Mouse (Mus musculus): ENCODE results near the gene Nr4a1. TPM values are rescaled to one million over a fixed set of nuclear protein-coding genes. Genes with fewer than 3 reads are reported as not detected.

The Nr4a1 gene
- total RNA-seq, 1 experiment from 2014 or later, result 131 TPM

DNA sequence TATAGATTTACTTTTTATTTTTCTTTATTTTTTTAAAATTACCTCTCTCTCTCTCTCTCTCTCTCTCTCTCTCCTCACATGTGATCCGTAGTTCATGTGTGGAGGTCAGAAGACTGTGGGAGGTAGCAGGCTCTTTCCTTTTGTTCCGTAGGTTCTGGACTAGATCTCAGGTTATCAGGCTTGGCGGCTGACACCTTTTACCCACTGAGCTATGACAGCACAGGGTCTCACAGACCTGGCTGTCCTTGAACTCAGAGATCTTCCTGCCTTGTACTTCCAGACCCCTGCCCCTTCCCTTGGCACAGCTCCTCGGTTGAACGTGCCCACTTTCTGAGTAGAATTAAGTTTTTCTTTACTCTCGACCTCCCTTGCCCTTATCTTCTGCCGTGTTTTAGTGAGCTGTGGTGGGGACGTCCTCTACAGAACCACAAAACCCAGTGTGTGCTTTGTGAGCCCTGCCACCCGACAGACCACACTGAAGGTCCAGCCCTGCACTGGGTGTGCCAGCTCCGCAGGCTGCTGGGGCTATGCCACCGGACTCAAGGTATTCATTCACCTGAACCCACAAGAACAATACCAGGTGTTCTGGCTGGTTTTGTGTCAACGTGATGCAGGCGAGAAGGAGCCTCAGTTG is 62.3 kb downstream of the Nr4a1 start:
- no peak for DNase-seq

DNA sequence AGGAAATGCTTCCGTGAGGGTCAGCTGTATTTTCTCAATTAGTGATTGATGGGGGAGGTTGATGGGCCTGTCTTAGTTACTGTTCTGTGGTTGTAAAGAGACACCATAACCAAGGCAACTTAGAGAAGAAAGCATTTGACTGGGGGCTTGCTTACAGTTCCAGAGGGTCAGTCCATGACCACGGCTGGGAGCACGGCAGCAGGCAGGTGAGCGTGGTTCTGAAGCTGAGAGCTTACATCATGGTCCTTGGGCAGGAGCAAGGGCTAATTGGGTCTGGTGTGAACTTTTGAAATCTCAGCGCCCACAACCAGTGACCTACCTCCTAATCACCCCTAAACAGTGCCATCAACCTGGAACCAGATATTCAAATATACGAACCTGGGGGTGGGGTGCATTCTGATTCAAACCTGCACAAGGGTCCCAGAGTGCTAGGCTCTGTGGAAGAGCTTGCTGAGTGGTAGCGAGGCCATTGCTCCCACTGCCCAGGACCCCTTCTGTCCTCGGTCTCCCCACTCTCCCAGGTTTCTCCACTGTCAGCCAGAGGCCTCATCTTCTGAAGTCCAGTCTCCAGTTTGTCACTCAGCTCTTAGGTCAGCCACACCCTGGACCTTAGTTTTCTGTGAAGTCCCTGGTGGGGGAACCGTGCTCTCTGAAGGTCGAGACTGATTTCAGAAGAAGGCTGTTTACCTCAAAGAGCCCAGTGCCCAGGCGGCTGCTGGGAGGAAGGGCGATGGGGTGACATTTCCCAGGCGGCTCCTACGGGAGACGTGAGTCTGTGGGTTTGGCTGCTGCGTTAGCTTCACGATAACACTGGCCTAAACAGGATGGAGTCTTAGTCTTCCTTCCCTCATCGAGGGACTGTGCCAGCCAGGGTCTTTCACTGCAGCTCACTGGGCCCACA is 63.1 kb downstream of the Nr4a1 start:
- DNase-seq, result no peak

DNA sequence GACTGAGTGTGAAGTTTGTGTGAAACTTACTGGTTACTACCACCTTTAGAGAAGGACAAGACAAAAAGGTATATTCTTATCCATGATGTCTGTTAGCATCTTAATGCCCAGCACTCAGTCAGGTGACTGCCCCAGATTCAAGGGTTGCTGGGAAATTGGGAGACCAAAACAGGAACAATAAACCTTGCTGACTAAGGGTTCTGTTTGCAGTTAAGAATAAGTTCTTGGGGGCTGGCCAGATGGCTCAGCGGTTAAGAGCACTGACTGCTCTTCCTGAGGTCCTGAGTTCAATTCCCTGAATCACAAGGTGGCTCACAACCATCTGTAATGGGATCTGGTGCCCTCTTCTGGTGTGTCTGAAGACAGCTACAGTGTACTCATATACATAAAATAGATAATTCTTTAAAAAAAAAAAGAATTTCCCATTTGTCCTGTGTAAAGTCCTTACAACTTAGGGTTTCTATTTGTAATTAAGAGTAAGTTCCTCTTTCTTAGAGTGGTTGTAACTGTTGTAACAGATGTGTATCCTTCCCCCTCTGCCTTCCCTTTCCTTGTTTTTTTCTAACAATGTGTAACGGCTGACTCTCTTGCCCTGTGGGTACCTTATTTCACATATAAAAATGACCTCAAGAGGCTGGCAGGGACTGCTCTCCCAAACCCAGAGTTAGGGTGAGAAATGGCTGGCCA is 63.9 kb downstream of the Nr4a1 start:
- DNase-seq, result no peak

DNA sequence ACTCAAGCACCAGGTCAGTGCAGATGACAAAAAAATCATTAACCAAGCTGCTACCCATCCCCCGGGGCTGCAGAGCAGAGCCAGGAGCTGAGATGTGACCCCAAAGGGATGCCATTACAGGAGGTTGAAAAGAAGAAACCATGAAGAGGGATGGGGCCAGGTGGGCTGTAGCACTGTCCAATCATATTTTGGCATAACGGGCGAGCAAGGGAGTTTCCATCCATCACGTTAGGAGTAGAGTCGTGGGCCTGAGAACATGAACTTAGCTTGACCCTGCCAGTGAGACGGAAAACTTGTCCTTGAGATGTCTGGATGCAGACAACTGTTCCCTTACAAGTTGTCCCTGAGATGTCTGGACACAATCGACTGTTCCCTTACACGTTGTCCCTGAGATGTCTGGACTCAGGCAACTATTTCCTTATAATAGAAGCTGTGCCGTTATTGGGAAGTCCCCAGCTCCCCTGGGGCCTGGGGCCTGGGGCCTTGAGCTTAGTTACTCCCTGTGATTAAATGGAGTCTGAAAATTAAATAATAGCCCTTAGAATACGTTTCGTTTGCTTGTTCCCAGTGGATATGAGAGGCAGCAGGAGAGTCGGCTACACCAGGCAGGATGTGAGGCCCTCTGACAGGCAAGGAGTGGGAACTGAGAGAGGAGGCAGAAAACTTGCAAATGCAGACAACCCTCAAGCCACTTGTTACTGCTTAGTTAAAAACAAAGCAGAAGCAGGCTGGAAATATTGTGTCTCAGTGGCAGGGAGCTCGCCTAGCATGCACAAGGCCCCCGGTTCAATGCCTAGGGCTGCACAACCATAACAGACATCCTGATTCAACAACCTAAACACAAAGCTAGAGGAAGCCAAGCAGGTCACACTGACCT is 65.1 kb downstream of the Nr4a1 start:
- no peak for DNase-seq

DNA sequence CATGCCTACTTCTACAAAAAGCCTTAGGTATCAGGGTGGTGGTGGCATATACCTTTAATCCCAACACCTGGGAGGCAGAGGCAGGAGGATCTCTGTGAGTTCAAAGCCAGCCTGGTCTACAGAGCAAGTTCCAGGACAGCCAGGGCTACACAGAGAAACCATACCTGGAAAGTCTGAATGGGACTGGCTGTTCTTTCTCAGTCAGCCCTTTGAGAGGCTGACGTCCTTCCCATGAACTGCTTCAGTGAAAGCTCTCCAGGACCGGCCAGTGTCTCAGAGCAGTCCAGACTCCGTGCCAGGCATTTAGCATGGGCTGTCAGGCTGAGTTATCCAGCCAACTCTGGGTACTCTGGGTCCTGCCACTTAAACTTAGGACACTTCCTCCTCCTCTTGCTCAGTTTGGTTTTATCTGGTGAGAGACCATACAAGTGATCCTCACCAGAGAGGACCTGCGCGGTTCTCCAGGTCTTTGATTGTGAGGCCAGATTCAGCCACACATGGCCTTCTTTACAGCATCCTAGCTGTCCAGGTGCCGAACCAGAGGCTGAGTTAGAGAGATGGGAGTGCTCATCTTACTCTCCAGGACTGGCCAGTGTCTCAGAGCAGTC is 66.0 kb downstream of the Nr4a1 start:
- DNase-seq, result no peak

DNA sequence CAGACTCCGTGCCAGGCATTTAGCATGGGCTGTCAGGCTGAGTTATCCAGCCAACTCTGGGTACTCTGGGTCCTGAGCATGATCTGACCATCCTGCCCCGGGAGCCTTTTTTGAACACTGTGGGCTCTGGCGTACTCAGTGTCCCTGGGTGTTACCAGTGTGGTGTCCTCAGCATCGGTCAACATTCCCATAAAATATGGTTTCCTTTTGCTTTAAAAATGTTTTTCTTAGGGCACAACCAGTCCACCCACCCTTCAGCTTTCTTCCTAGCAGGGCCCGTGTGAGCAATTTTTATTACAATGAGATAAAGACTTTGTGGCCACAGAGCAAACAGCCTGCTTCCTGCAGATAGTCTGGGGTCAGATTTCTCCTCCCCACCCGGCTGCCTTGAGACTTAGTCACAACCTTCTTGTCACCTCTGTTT is 66.6 kb downstream of the Nr4a1 start:
- DNase-seq, result no peak

DNA sequence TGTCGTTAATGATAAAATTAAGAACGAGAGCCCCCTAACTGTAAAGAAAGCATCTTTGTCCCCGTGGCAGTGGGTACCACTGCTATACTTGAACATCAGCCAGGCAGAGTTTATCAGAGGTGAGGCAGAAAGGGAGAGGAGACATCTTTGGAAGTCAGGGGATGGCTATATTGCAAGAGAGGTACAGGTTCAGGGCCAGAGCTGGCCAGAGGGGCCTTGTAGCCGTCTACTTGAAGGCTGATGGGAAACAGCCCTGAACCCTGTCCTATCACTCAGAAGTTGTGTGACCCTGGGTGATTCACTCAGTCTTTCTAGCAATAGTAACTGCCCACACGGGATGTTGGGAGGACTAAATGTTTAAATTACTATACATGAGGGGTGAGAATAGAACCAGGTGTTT is 67.1 kb downstream of the Nr4a1 start:
- no peak for DNase-seq

DNA sequence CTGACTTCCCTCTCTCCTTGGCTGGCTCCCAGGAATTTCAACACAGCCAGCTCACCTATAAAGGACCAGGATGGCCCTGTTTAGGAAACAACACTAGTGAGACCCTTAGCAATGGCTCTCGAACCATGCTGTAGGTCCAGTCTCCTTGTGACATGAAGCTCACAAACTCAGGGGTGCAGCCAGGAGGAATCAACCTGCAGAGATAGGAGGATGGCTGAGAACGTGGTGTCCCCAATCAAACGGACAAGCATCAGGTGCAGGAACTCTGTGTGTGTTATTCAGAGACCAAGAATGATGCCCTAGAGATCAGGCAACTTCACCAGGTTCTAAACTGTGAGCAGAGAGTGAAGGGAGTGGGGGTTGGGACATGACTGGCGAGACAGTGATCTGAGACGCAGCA is 68.0 kb downstream of the Nr4a1 start:
- no peak for DNase-seq

DNA sequence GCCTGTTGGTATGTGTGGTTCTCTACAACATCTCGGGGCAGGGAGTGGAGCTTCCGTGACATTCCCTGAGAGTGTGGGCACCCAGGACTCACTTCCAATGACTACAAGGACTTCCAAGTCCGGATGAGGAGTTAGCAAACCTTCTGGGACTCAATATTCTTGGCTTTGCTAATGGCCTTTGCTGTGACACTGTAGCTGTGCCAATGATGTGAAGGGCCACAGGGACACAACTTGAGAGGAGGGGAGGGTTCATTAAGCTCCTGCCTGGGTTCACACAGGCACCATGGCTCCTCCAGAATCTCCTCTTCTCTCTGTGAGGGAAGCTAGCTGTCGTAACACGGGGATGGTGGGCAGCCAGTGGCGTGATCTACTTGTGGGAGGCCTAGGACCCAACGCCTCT is 68.6 kb downstream of the Nr4a1 start:
- no peak for DNase-seq

DNA sequence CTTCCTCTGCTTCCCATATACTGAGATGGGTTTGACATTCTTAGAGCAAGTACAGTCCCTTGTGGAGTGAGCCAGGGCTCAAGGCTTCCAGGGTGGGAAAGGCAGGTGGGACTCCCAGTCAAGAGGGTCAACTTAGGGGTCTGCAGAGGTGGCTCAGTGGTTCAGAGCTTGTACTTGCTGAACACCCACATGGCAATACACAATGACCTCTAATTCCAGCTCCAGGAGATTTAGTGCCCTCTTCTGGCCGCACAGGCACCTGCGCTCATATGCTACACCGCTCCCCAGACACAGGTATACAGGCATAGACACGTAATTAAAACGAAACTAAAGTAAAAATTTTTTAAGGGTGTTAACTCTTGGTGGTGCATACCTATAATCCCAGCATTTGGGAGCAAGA is 69.4 kb downstream of the Nr4a1 start:
- no peak for DNase-seq

Other genes with a start within 250 kb of the Nr4a1 start
- not detected in 2 replicates for gene Gm47841, start 206.9 kb upstream of the Nr4a1 start, total RNA-seq (2021)
- gene Fignl2, start 175.7 kb upstream of the Nr4a1 start, total RNA-seq (2021), result 9.0 and 10.2 TPM in 2 replicates
- gene Ankrd33, start 138.5 kb upstream of the Nr4a1 start, total RNA-seq (2021), result 0.62 and 0.64 TPM in 2 replicates
- 11.1 and 15.5 TPM in 2 replicates for gene Acvrl1, start 125.7 kb upstream of the Nr4a1 start, total RNA-seq (2021)
- gene Acvr1b, start 80.2 kb upstream of the Nr4a1 start, total RNA-seq (2021), result 9.0 and 11.2 TPM in 2 replicates
- gene Grasp, start 30.1 kb upstream of the Nr4a1 start, total RNA-seq (2021), result 9.8 and 16.3 TPM in 2 replicates
- 40.6 and 44.5 TPM in 2 replicates for gene Atg101, start 30.0 kb downstream of the Nr4a1 start, total RNA-seq (2021)
- gene 6030408B16Rik, start 38.9 kb downstream of the Nr4a1 start, total RNA-seq (2021), result 0.27 TPM in 1 of 2 replicates, not detected in the other
- 1.0 and 1.3 TPM in 2 replicates for gene Krt80, start 115.9 kb downstream of the Nr4a1 start, total RNA-seq (2021)
- gene Krt7, start 156.8 kb downstream of the Nr4a1 start, total RNA-seq (2021), result 0.67 and 0.76 TPM in 2 replicates
- gene Krt87, start 184.5 kb downstream of the Nr4a1 start, total RNA-seq (2021), result not detected in 2 replicates
- gene Krt88, start 193.5 kb downstream of the Nr4a1 start, total RNA-seq (2021), result not detected in 2 replicates
- gene Krt81, start 209.5 kb downstream of the Nr4a1 start, total RNA-seq (2021), result not detected in 2 replicates
- gene Krt86, start 219.2 kb downstream of the Nr4a1 start, total RNA-seq (2021), result not detected in 2 replicates
- not detected in 2 replicates for gene Krt83, start 237.2 kb downstream of the Nr4a1 start, total RNA-seq (2021)